Mouse (Mus musculus) activated CD4-positive, CD25-positive, alpha-beta regulatory T cell, adult 4 months (primary cell): Measurements from ENCODE around the gene Gm20388. TPM values are rescaled to one million over a fixed set of nuclear protein-coding genes. Genes with fewer than 3 reads are reported as not detected.
"Not testable (repeated sequence)": the region's sequence is repeated elsewhere in the genome, so short reads cannot be mapped to it uniquely, and the experiment has no call there.

ENCODE experiments used
- ATAC-seq: one replicate; pipeline ENCODE4 v1.8.0; 2017
- polyA plus RNA-seq, 2 experiments: library from polyadenylated mRNA; unstranded; fragments of 100-300 nt; shearing (Covaris generic); gene quantifications; one replicate each; pipeline ENCODE4 v1.2.1; 2017

Gm20388 gene
- polyA plus RNA-seq, 2 experiments from 2014 or later: 9.9 to 12.3 TPM

- ATAC-seq: no peak
Measured at GRCm38 (mm10) chr8:121301978-121302649, 1391.5 kb downstream of the Gm20388 start.

- no peak for ATAC-seq
Measured at GRCm38 (mm10) chr8:121307723-121308122, 1397.1 kb downstream of the Gm20388 start.

GRCm38 (mm10) chr8:121310976-121311819 lies 1400.6 kb downstream of the Gm20388 start:
- no peak for ATAC-seq

GRCm38 (mm10) chr8:121313458-121313857 lies 1402.8 kb downstream of the Gm20388 start:
- no peak for ATAC-seq

- ATAC-seq: no peak
Measured at GRCm38 (mm10) chr8:121314036-121314435, 1403.4 kb downstream of the Gm20388 start.

GRCm38 (mm10) chr8:121315569-121315968 lies 1404.9 kb downstream of the Gm20388 start:
- ATAC-seq: no peak

GRCm38 (mm10) chr8:121316009-121316408 lies 1405.4 kb downstream of the Gm20388 start:
- no peak for ATAC-seq

- ATAC-seq: not testable (repeated sequence)
Measured at GRCm38 (mm10) chr8:121318756-121319155, 1408.1 kb downstream of the Gm20388 start.

- no peak for ATAC-seq
Measured at GRCm38 (mm10) chr8:121319491-121319890, 1408.8 kb downstream of the Gm20388 start.

- no peak for ATAC-seq
Measured at GRCm38 (mm10) chr8:121326164-121326910, 1415.7 kb downstream of the Gm20388 start.

GRCm38 (mm10) chr8:121332436-121332835 lies 1421.8 kb downstream of the Gm20388 start:
- ATAC-seq: no peak

GRCm38 (mm10) chr8:121334495-121335424 lies 1424.1 kb downstream of the Gm20388 start:
- ATAC-seq: no peak

- ATAC-seq: no peak
Measured at GRCm38 (mm10) chr8:121335684-121336083, 1425.0 kb downstream of the Gm20388 start.

- ATAC-seq: no peak
Measured at GRCm38 (mm10) chr8:121342931-121343330, 1432.3 kb downstream of the Gm20388 start.

- ATAC-seq: no peak
Measured at GRCm38 (mm10) chr8:121344486-121344885, 1433.8 kb downstream of the Gm20388 start.

- no peak for ATAC-seq
Measured at GRCm38 (mm10) chr8:121346175-121346574, 1435.5 kb downstream of the Gm20388 start.

- no peak for ATAC-seq
Measured at GRCm38 (mm10) chr8:121346862-121347261, 1436.2 kb downstream of the Gm20388 start.

GRCm38 (mm10) chr8:121348998-121349397 lies 1438.4 kb downstream of the Gm20388 start:
- no peak for ATAC-seq

- ATAC-seq: no peak
Measured at GRCm38 (mm10) chr8:121350803-121351202, 1440.2 kb downstream of the Gm20388 start.

- no peak for ATAC-seq
Measured at GRCm38 (mm10) chr8:121354844-121355243, 1444.2 kb downstream of the Gm20388 start.

- no peak for ATAC-seq
Measured at GRCm38 (mm10) chr8:121357451-121357850, 1446.8 kb downstream of the Gm20388 start.

- no peak for ATAC-seq
Measured at GRCm38 (mm10) chr8:121358609-121359008, 1448.0 kb downstream of the Gm20388 start.
